Mouse (Mus musculus) layer of hippocampus, postnatal 10 days (tissue): Measurements from ENCODE around the gene Apobec3. TPM values are rescaled to one million over a fixed set of nuclear protein-coding genes. Genes with fewer than 3 reads are reported as not detected.

Experiments
- DNase-seq, 2 experiments: peaks; one replicate each; pipeline ENCODE4 v3.0.0; 2021; ENCODE audit warnings: low spot score in 2 of 2
- long read RNA-seq: library from polyadenylated mRNA; stranded (forward); transcript quantifications from one replicate; pipeline ENCODE4 v2.0.0, GENCODE M21; 2023
- total RNA-seq, 2 experiments: library from RNA; stranded (reverse); gene quantifications; 2 replicates each; pipeline ENCODE4 v1.2.3; 2021

Apobec3 gene
- 1 to 10 TPM; 6.9 to 7.0 TPM for total RNA-seq
- long read RNA-seq, partial matches to known transcripts, result 2 of 4 reads
- long read RNA-seq, other reads (novel, unspliced or antisense), result 1 of 4 reads

DNA sequence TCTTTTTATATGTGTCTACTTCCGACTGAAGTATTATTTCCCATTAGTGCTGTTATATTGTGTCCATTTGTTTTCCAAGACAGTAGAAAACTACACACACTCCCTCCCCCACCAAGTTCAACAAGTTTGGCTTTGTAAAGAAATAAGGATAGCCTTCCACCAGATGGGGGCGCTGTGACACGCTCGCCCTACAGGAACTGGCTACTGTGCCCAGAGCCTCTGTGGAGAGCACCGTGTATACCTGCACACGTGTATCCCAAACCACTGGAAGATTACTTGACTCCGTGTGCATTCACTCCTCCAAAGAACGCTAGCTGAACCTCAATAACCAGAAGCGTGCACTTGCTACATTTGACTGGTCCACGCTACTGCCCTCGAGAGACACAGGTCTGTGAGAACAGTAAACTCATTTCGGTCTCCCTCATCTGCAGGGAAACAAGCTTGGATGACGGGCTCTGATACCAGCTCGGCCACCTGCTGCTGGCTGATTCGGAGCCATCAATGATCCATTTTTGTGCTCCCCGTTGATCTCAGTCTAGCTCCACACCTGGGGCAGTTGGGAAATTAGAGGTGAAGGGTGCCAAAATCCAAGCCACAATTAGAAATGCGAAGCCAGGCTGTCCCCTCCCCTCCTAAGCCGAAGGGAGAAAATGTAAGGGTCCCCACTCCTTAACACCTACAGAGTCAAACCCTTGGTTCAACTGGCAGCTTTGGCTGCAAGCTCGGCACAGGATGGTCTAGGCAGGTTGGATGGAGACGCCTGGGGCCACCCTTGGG is at the start of gene Apobec3:
Gene Apobec3, plus strand, starts transcription at position 224 of the 777 bp plus-strand sequence.
- peak; percentile 77 for DNase-seq

DNA sequence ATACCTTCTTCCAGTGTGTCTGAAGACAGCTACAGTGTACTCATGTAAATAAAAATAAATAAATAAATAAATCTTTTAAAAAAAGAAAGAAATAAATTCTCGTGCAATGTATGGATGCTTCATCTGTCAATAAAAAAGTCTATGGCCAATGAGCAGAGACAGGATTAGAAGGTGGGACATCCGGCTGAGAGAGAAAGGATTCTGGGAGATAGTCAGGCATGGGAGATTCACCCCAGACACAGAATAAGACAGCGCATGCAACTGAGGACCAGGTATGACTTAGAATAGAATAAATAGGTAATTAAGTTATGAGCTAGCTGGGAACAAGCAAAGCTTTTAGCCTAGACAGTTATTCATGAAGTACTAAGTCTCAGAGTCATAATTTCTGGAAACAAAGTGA is 48.5 kb upstream of the Apobec3 start:
- DNase-seq, result no peak

DNA sequence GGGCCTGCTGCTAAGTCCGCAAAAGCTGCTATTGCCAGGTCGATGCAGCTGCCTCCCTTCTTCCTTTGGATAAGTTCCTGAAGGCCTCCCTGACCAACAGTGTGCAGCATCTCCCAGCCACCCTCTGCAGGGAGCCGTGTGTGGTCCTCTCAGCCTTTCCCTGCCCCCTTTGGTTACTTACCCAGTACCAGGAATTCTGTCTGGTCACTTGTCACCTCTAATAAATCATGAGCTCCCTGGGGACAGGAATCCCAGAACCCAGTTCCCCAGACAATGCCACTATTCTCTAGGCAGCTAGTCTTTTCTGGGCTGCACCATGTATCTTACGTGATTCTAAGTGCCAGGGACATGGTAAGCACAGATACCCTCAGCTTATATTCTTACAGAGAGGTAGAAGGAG is 45.5 kb upstream of the Apobec3 start:
- DNase-seq, result no peak

DNA sequence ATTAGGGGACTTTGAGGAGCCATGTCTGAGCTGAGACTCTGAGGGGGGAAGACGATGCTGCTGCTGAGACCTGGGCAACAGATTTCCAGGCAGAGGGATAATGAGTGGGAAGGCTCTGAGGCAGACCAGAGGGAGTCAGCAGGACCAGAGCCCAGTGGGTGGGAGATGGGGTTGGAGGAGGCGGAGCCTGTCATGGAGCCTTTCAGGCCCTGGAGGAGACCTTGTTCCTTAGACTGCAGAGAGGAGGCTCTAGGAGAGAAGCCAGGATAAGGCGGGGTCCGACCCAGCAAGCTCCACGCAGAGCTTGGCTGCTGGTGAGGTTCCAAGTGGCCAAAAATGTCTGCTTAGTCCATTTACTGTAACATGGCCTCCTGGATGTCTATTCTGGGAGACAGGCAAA is 44.4 kb upstream of the Apobec3 start:
- peak; percentile 25 to 32 for DNase-seq

DNA sequence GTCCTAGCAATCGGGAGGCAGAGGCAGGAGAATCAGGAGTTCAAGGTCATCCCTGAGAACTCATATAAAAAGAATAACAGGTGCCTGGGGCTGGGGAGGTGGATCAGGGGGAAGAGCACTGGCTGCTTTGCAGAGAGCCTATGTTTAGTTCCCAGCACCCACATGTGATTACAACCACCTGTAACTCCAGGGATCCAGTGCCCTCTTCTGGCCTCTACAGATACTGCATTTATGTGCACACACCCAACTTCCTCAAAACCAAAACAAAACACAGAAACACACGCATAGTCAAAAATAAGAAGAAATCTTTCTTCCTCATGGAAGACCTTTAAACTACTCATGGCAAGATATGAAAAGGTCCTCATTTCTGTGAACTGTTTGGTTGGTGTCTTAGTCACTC is 41.3 kb upstream of the Apobec3 start:
- no peak for DNase-seq

DNA sequence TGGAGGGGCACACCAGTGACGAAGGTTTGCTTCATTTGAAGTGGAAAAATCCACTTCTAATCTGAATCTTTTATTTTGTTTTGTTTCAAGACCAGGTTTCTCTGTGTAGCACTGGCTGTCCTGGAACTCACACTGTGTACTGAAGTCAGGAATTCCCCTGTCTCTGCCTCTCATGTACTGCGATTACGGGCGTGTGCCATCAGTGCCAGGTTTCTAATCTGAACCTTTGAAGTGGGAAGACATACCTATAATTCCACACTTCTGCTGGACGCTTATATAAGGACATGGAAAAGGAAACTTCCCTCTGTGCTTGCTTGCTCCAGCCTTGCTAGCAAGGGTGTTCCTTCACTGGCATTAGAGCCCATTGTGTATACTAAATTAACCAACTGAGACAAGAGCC is 32.5 kb upstream of the Apobec3 start:
- DNase-seq, result no peak

DNA sequence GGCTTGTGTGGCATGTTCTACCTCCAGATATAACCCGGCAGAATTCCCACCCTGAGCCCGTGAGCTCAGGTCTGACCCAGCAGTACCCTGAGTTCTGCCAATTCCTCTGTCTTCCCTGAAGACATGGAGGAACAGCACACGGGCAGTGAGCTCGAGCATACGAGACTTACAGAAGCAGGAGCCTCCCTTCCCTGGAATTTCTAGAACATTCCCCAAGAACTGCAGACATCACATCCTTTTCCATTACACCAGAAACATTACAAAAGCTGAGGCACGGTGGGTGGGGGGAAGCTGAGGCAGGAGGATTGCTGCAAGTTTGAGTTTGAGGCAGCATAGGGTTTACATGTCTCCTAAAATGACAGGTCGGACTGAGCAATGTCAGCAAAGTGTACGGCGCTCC is 31.6 kb upstream of the Apobec3 start:
- DNase-seq, result no peak

DNA sequence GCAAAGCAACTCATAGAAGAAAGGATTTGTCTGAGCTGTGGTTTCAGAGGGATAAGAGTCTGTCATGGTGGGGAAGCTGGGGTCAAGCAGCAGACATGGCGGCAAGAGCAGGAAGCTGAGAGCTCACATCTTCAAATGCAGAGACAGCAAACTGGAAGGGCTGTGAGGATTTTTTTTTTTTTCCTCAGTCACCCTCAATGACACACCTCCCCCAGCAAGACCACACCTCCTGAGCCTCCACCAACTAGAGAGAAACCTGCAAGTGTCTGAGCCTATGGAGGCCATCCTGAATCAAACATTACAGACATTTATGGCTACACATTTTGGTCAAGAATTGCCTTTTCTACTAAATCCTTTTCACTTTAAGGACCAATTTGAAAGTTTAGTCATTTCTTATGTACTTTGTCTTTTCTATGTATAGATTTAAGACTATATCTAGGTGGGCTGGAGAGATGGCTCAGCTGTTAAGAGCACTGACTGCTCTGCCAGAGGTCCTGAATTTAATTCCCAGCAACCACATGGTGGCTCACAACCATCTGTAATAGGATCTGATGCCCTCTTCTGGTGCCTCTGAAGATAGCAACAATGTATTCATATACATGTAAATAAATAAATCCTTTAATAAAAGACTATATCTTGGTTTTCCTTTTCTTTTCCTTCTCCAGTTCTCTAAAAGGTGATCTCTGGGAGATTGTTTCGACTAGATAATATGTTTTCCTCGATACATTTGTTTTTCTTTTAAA is 24.0 kb upstream of the Apobec3 start:
- no peak for DNase-seq

DNA sequence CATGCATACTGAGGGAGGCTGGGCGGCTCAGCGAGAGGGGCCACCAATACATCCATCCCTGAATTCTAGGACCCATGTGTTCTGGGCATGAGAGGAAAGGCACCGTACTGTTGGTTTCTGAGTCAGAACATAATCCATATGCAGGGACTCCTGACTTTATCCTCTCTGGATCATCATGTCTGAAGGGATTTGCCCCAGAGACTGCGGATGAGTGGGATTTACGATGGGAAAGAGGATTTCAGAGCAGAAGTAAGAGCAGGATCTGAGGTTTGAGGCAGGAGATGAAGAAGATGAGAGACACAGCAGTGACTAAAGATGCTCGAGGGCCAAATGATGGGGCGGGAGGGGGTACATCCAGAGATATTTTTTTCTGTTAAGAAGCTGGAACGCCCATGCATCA is 17.9 kb upstream of the Apobec3 start:
- DNase-seq, result no peak

DNA sequence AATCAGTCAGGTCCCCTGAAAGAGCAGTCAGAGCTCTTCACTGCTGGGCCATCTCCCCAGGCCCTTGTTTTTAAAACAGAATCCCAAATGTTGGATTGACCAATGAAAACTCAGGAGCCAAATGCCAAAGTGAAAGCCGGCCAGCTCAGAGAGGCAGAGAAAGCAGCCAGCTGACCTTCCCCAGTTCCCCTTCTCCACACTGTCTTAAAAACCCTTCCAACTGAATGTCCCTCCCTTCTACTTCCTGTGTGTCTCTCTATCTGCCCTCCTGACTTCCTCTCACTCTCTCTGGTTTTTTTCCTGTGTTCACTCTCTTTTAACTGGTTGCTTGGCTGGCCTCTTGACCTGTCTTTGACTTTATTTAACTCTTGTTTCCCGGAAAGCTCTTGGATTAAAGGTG is 17.5 kb upstream of the Apobec3 start:
- no peak for DNase-seq

DNA sequence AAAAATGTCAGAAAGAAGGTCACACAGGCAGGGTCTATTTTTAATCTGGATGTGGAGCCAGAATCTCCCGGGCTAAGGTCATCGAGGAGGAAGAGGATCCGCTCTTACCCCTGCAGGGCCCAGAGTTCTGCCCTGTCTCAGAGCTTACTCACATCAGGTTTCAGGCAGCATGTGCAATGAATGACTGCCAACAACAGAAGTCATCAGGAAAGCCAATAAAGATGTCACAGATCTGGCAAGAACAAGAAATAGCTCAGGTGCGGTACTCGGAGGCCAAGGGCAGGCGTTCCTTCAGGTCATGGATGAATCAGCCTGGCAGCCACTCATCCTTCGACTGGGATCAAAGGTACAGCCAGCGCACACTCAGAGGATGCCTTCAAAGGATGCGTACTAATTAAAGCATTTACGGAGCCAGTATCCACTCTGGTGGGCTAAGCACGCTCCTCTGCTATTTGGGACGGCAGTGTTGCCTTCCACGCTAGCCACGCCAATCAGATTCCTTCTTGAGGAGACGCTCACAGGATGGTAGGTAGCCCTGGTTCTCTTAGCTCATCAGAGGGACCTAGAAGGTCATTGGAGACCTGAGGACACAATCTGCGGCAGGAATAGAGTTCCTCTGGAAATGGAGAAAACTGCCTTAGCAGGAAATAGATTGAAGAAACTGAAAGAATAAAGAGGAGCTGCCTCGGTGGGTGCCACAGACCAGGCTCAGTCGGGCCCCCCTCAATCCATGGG is 16.0 kb upstream of the Apobec3 start:
- no peak for DNase-seq

DNA sequence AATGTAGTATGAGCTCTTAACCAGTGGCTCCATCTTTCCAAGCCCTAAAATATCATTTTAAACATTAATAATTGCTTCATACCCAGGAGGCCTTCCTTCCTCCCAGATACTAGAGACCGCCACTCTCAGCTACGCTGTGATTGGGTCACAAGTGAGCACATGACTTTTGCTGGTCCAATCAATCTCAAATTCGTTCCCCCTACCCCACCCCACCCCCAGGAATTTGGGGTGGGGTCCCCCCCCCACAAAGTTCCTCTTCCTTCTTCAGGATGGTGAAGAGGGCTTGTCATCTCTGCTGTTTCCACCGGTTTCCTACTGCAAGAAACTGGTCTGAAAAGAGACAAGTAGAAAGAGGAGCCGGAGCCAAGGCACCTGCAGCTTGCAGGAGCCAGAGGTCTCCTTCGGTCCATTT is 12.7 kb upstream of the Apobec3 start:
- DNase-seq, result no peak

DNA sequence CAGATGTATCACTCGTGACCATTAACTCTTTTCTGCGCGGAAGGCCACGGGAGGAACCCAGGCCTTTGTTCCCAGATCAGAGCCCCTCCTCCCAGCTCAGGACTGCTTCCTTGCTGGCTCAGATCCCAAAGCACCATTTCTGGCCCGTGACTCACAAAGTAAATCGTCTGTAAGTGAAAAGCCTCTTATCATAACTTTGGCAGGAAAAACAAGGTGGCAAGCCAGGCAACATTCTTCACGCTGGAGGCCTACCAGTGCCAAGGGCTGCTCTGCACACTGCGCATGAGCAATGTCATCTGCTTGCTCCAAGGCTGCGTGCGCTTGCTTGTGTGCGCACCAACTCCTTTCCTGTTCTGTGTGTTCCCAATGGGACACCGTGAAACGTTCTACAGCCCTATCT is 12.1 kb upstream of the Apobec3 start:
- DNase-seq, result peak; percentile 61 to 67

DNA sequence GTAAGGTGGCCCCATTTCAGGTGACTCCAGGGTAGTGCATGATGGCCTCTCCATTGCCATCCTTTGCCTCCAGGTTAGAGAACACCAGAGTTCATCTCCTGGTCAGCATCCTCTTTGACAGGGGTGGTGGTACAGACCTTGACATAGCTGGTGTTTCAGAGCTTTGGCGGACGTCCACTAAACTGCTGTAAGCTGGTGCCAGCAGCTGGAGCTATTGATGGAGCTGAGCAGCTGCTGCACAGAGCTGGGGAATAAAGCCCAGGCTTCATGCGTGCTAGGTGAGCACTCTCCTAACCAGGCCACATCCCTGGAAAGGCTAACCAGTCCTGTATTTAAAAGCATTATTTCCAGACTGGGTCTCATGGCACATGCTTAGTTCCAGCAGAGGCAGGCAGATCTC is 11.0 kb upstream of the Apobec3 start:
- no peak for DNase-seq

DNA sequence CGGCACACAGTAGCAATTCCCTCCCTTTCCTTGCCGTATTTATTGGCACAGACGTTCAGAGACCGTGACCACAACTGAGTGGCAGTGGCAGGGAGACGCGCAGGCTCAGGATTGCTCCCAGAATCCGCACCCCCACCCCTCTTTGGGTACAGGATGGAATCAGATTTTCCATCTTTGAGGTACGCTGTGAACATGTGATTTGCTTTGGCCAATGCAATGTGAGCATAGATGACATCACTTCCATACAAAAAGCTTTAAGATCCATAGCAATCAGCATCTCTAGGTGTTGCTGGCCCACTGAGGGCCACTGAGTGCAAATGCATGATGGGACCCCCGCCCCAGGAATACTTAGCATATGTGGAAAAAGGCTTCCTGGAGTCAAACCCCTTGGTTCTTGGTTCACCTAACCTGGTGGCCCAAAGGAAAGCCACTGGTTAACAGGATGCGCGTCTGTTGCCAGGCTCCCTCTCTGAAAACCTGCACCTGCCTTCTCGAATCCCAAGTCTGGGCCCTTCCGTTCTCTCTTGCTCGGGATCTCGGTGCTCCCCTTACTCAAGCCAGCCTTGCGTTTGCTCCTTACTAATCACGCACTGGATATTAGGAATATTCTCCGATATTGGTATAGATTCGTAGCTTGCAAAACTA is 8.7 kb upstream of the Apobec3 start:
- peak; percentile 47 to 63 for DNase-seq

DNA sequence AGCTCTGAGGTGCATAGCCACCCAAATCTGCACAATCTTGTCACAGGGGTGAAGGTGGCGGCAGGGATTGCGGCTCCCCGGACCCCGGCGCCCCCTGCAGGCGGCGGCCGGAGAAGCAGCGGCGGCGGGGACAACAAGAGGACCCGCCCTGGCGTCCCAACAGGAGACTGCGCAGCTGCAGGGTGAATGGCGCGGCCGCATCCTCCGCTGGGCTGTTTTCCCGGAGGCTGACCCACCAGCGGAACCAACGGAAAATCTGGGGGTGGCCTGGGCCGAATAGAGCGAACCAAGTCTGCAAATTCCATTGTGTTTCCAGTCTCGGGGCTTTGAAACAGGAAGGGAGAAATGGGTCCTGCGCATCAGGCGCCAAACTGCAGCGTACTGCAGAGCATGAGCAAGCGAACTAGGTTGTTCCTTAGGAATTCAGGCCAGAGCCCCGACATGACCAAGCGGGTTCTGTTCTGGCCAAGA is 8.1 kb upstream of the Apobec3 start:
- DNase-seq, result peak; percentile 96 to 98

DNA sequence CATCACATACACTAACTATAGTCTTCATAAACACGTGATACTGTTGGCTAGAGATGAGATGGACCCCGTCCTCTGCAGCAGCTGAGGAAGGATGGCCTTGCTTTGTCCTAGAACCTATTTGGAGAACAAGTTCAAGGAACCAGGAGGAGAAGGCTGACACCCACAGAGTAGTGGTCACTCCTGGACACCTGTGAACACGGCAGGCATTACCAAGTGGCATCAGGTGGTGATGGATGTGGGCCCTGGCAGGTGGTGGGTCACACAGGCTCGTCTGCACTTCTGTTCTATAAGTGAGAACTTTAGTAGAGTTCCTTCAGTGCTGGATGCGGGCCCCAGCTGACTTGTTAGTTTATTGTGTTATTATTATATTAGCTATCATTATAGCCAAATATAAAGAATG is 6.6 kb upstream of the Apobec3 start:
- DNase-seq, result no peak

DNA sequence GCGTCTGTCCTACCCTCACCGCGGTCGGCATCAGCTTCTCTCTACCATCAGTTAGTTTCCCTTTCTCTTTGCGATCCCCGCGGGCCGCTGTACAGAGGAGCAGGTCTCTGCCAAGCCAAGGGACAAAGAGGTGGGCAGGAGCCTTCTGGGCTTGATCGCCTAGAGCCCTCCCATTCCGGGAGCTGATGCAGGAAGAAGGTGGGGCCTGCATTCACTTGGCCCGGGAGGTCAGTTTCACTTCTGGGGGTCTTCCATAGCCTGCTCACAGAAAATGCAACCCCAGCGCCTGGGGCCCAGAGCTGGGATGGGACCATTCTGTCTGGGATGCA is 718 bp downstream of the Apobec3 start:
- peak; percentile 43 to 50 for DNase-seq

DNA sequence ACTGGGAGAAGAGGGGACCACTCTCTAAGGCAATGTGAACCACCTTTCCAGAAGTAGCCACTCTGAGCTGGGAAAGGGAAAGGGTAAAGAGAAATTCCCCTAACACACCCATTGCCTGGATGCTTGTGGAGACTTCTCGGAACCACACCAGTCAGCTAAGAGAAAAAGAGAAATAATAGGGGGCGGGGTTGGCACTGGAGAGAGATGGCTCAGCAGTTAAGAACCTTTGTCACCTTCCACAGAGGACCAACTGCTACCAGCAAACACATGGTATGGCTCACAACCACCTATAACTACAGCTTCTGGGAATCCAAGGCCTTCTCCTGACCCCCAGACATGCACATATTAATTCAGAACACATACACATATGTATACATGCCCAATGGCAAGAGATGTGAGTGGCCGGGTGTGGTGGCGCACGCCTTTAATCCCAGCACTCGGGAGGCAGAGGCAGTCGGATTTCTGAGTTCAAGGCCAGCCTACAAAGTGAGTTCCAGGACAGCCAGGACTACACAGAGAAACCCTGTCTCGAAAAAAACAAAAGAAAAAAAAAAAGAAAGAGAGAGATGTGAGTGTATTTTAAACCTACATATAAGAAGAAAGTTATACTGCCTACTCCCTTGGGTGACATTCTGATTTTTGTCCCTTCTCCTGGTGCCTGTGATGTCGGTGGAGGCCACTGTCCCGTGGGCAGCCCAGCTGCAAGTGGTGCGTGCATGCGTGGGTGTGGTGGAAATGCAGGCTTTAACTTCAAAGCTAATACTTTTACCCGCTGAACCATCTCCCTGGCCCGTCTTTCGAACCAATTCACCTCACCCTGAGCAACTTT is 1.8 kb downstream of the Apobec3 start:
- DNase-seq, result no peak

DNA sequence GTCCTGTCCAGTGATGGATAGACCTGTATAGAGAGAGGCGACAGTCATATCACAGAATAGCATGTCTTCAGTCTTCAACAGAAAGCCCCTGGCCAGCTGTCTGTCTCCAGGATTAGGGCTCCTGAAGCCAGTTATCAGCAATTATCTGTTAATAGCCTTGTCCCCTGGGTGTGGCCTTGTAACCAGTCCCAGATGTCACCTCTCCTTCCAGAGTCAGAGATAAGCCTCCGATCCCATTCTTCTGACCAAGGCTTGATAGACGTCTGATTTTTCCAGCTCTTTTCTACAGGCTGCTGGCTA is 2.3 kb downstream of the Apobec3 start:
- no peak for DNase-seq

DNA sequence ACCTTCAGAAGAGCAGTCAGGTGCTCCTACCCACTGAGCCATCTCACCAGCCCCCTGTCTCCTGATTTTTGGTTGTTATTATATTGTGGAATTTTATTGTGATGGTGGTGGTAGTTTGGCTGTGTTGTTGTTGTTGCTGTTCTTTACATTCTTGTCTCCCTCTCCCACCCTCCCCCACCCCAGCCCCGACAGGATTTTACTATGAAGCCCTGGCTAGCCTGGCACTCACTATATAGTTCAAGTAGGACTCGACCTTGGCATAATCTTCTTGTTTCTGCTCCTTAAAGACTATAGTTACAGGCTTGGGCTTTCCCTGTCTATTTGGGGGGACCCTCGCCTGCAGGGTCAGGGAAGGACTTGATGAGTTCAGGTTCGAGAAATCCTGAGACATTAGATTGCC is 2.9 kb downstream of the Apobec3 start:
- no peak for DNase-seq
